Mouse (Mus musculus) Patski (cell line): ENCODE results near the gene Sh3bp5l. TPM values are rescaled to one million over a fixed set of nuclear protein-coding genes. Genes with fewer than 3 reads are reported as not detected.

ENCODE experiments used
- ATAC-seq: fragments of 100-300 bp; one replicate; pipeline ENCODE4 v1.8.0; 2021
- CTCF ChIA-PET: fragments of 350-600 bp; sonication (Branson Sonifier 250); formaldehyde crosslinking; loops from one replicate; lab custom pipeline; 2022; ENCODE audit warnings: inconsistent platforms; lab: Charles Lee
- POLR2A ChIA-PET: fragments of 350-600 bp; sonication (Branson Sonifier 250); formaldehyde crosslinking; loops from one replicate; lab custom pipeline; 2022; ENCODE audit warnings: antibody characterized with exemption, inconsistent platforms; lab: Charles Lee
- DNase-seq: peaks from one replicate; pipeline ENCODE4 v3.0.0-alpha.2; 2011; ENCODE audit warnings: low read depth, low spot score
- H3K27me3 ChIP-seq: fragments of 371-371 bp; one replicate; pipeline ENCODE4 v1.5.1; 2021
- CTCF ChIP-seq: fragments of 100-300 bp; IDR thresholded peaks from one replicate; pipeline ENCODE4 v1.5.1; 2021
- in situ Hi-C: fragments of 300-500 bp; cut with MboI; formaldehyde crosslinking; loops from 3 replicates; pipeline ENCODE4 v1.11.1; 2018; ENCODE audit warnings: low pct_unique_long_range_greater_than_20kb, mixed read lengths
- polyA plus RNA-seq: library from polyadenylated mRNA; unstranded; gene quantifications from one replicate; pipeline ENCODE4 v1.2.3, GENCODE M21; 2021

Gene Sh3bp5l
- polyA plus RNA-seq: 55.4 TPM

GRCm38 (mm10) chr11:58330276-58331148, at the start of gene Sh3bp5l, which contains the start of gene Zfp672:
Gene Sh3bp5l, plus strand, starts transcription at chr11:58330724.
Gene Zfp672, minus strand, starts transcription at chr11:58330339.
- TF ChIP-seq CTCF: no peak
- ATAC-seq (peak; percentile 62), DNase-seq (peak; percentile 76)
- in situ Hi-C loops: loop anchor here (25.0 kb wide), 1 partner anchor 1357 kb away; no protein-coding TSS in a partner anchor
- ChIA-PET CTCF (interaction anchor here (1.2 to 2.1 kb wide), 2 partner anchors 23 to 105 kb away, joined by 3 to 6 read pairs; no protein-coding TSS in a partner anchor), POLR2A (interaction anchor here (0.6 to 1.5 kb wide), 2 partner anchors 10 to 83 kb away, joined by 3 read pairs; no protein-coding TSS in a partner anchor)
- H3K27me3 ChIP-seq: no peaks in the 10 kb centered on the region

GRCm38 (mm10) chr11:58281970-58282496, 48.5 kb upstream of the Sh3bp5l start:
- DNase-seq: no peak
- TF ChIP-seq CTCF: no peak
- ATAC-seq: no peak
- CTCF ChIA-PET: no interaction called here
- POLR2A ChIA-PET: no interaction called here
- peaks cover 16% of the 10 kb centered on the region for H3K27me3 ChIP-seq
- in situ Hi-C loops: no loop called here

GRCm38 (mm10) chr11:58282518-58282917, 48.0 kb upstream of the Sh3bp5l start:
- DNase-seq (no peak), ATAC-seq (no peak)
- POLR2A ChIA-PET: no interaction called here
- CTCF ChIA-PET: no interaction called here
- TF ChIP-seq CTCF: no peak
- in situ Hi-C loops: no loop called here
- peaks cover 21% of the 10 kb centered on the region for H3K27me3 ChIP-seq

- no peak for ATAC-seq
- TF ChIP-seq CTCF: no peak
These were observed 40.4 kb upstream of the Sh3bp5l start for GRCm38 (mm10) chr11:58289992-58290682.

GRCm38 (mm10) chr11:58290812-58291211, 39.7 kb upstream of the Sh3bp5l start:
- ChIA-PET POLR2A (no interaction called here), CTCF (no interaction called here)
- TF ChIP-seq CTCF: no peak
- H3K27me3 ChIP-seq: peaks cover 11% of the 10 kb centered on the region
- in situ Hi-C loops: no loop called here
- DNase-seq (no peak), ATAC-seq (no peak)

More at GRCm38 (mm10) chr11:58289992-58290682, 40.4 kb upstream of the Sh3bp5l start:
- in situ Hi-C loops: no loop called here
- CTCF ChIA-PET: no interaction called here
- POLR2A ChIA-PET: no interaction called here
- peaks cover 11% of the 10 kb centered on the region for H3K27me3 ChIP-seq
- no peak for DNase-seq

GRCm38 (mm10) chr11:58292791-58293190, 37.7 kb upstream of the Sh3bp5l start:
- no peak for DNase-seq
- H3K27me3 ChIP-seq: no peaks in the 10 kb centered on the region
- in situ Hi-C loops: no loop called here
- ATAC-seq: no peak
- ChIA-PET CTCF (no interaction called here), POLR2A (no interaction called here)
- TF ChIP-seq CTCF: no peak

- CTCF ChIA-PET: interaction anchor here (1.0 kb wide), 1 partner anchor 43 kb away, joined by 3 read pairs; no protein-coding TSS in a partner anchor
- in situ Hi-C loops: no loop called here
- TF ChIP-seq CTCF: no peak
- no peak for ATAC-seq
- no peaks in the 10 kb centered on the region for H3K27me3 ChIP-seq
- no peak for DNase-seq
- POLR2A ChIA-PET: no interaction called here
These were observed 33.1 kb upstream of the Sh3bp5l start for GRCm38 (mm10) chr11:58297396-58297795.

GRCm38 (mm10) chr11:58301057-58301456, 29.5 kb upstream of the Sh3bp5l start:
- H3K27me3 ChIP-seq: no peaks in the 10 kb centered on the region
- DNase-seq (no peak), ATAC-seq (no peak)
- POLR2A ChIA-PET: no interaction called here
- in situ Hi-C loops: no loop called here
- TF ChIP-seq CTCF: peak; percentile 87
- CTCF ChIA-PET: interaction anchor here (1.1 kb wide), 1 partner anchor 39 kb away, joined by 3 read pairs; no protein-coding TSS in a partner anchor

- CTCF ChIA-PET: interaction anchor here (0.7 to 1.7 kb wide), 8 partner anchors 16 to 336 kb away, joined by 3 to 5 read pairs (median 3); no protein-coding TSS in a partner anchor
- in situ Hi-C loops: no loop called here
- ATAC-seq (peak; percentile 72), DNase-seq (peak; percentile 97)
- no peaks in the 10 kb centered on the region for H3K27me3 ChIP-seq
- POLR2A ChIA-PET: interaction anchor here (0.7 kb wide), 1 partner anchor 197 kb away, joined by 4 read pairs; no protein-coding TSS in a partner anchor
- no peak for TF ChIP-seq CTCF
These were observed 28.4 kb upstream of the Sh3bp5l start for GRCm38 (mm10) chr11:58301837-58302754.
